Mouse (Mus musculus): ENCODE results near the gene Cbx5.
"Not testable (repeated sequence)": the region's sequence is repeated elsewhere in the genome, so short reads cannot be mapped to it uniquely, and the experiment has no call there.

- TF ChIP-seq CTCF (IDR thresholded peaks at IDR 0.05; ENCODE audit: control insufficient read depth, insufficient read depth, low read length); POLR2A (IDR thresholded peaks at IDR 0.05; ENCODE audit: borderline replicate concordance, control insufficient read depth, low read depth, low read length): not testable (repeated sequence)
Observed at GRCm38 (mm10) chr15:103241071-103242018, 1.7 kb upstream of the Cbx5 start.

Data from bone marrow, adult 2 months (tissue).